Mouse (Mus musculus) G1E (cell line): ENCODE data around the gene Fis1.

Experiments
- CTCF ChIP-seq: IDR thresholded peaks from 2 replicates; pipeline ENCODE4 v1.5.1; 2012; ENCODE audit warnings: low read depth, low read length, inconsistent platforms, mixed read lengths
- GATA1 ChIP-seq: IDR thresholded peaks from 2 replicates; pipeline ENCODE4 v1.6.1; 2012; ENCODE audit warnings: borderline replicate concordance, low read length, inconsistent platforms, mixed read lengths
- GATA2 ChIP-seq: IDR thresholded peaks from 2 replicates; pipeline ENCODE4 v1.6.1; 2012; ENCODE audit warnings: low read depth, low read length, inconsistent platforms, borderline replicate concordance
- POLR2AphosphoS5 ChIP-seq: IDR thresholded peaks from 2 replicates; pipeline ENCODE4 v1.6.1; 2012; ENCODE audit warnings: low read depth, low read length, inconsistent platforms; ENCODE audit not compliant: insufficient replicate concordance
- TAL1 ChIP-seq: conservative IDR thresholded peaks from 2 replicates; pipeline ENCODE4 v1.6.1; 2012; ENCODE audit warnings: low read depth, low read length, inconsistent platforms, mixed read lengths

GRCm38 (mm10) chr5:136955622-136956021 lies 2.5 kb downstream of the Fis1 start:
- TF ChIP-seq CTCF, result no peak
- no peak for TF ChIP-seq POLR2AphosphoS5
- no peak for TF ChIP-seq GATA1
- no peak for TF ChIP-seq GATA2
- TF ChIP-seq TAL1, result no peak
